Mouse (Mus musculus) liver, adult (tissue): ENCODE data around the gene Rgs16.
A peak's percentile ranks its signal among the peaks of the same experiment; 100 is the strongest.

Experiments
- GATA4 ChIP-seq: IDR thresholded peaks from 2 replicates; pipeline ENCODE4 v1.6.1; 2014; ENCODE audit warnings: mild to moderate bottlenecking, low read length; ENCODE audit not compliant: insufficient replicate concordance

Rgs16 gene

DNA sequence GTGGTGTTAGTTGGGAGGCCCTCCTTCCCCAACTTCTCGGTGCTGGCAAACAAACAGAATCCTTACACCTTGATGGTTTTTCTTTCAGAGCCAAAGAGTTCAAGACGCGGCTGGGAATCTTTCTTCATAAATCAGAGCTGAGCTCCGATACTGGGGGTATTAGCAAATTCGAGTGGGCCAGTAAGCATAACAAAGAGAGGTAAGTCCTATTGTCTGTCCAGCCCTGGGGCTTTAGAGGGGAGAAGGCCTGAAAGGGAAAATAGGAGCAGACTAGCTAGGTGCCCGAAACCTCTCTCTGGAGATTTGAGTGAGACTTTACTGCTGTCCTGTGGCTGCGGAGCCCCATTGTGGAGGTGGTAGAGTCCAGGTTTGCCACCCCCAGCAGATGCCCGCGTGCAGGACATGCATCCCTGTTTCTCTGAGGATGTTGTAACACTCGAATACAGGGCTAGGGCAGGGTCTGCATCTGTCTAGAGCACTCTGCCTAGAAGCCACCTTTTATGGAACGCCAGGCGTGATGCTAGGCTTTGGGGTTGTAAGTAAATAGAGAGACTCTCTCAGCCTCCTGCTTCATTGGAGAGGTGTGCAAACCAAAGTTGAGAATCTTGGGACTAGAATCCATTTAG is 739 bp downstream of the Rgs16 start:
- TF ChIP-seq GATA4 = no peak

DNA sequence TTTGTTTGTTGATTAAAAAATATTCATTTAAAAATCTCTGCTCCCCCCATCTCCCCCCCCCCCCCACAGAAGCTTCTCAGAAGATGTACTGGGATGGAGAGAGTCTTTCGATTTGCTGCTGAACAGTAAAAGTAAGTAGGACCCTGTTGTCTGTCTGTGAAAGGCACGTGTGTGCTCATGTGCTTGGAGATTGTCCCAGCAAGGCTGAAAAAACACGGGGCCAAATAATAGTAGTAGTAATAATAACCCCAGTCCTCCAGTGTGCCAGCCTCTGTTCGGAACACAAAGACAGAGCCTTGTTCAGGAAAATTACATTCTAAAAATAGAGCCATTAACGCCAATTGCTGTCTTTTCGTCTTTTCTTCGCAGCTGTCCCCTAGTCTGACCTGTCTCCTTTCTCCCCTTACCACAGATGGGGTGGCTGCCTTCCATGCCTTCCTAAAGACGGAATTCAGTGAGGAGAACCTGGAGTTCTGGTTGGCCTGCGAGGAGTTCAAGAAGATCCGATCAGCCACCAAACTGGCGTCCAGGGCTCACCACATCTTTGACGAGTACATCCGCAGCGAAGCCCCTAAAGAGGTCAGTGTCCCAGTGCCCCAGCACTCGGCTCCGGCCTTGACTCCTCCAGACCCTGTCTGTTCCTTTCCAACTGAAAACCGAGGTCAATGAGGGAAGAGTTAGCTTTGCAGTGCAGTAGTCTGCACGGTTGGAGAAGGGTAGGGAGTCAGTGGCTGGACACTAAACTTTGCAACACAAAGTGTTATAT is 1.6 kb downstream of the Rgs16 start:
- TF ChIP-seq GATA4 = no peak

- TF ChIP-seq GATA4 = no peak
These were observed 2.4 kb downstream of the Rgs16 start for GRCm38 (mm10) chr1:153742374-153743155.

DNA sequence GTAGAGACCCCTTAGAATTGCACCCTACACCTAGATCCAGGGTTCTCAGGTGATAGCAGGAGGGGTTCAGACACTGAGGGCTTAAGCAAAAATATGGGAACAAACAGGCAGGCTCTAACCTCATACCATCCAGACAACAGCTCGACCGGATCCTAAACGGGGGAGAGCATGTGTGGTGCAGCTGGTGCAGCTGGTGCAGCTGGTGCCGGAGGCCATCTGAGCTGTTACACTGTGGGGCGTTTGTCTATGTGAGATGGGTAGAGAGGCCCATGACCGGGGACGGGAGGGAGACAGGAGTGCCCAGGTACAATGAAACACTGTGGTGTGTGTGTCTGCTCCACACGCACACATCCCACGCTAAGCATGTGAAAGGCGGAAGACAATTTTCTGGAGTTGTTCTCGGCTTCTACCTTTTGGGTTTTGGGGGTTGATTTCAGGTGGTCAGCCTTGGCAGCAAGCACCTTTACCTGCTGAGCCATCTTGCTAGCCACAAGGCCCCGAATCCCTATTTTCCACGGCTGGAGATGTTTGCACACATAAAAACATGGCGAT is 6.0 kb downstream of the Rgs16 start:
- no peak for TF ChIP-seq GATA4

DNA sequence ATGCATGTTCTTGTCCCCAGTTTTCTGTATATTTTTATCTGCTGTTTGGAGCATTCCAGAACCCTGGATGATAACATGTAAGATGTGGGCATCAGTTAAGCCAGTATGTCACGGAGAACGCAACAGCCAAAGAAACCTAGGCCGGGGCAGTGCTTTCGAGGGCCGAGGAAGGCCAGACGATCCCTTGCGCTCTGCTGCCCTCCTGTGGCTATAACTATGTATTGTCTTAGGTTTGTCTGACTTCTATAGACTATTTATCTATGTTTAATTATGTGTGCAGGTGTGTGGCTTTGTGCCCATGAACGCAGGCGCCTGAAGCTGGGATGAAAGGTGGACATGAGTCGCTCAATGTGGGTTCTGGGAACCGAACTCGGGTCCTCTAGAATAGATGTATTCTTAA is 6.6 kb downstream of the Rgs16 start:
- no peak for TF ChIP-seq GATA4

GRCm38 (mm10) chr1:153747861-153748530 is 7.8 kb downstream of the Rgs16 start:
- no peak for TF ChIP-seq GATA4

GRCm38 (mm10) chr1:153748549-153748948 is 8.4 kb downstream of the Rgs16 start:
- no peak for TF ChIP-seq GATA4

DNA sequence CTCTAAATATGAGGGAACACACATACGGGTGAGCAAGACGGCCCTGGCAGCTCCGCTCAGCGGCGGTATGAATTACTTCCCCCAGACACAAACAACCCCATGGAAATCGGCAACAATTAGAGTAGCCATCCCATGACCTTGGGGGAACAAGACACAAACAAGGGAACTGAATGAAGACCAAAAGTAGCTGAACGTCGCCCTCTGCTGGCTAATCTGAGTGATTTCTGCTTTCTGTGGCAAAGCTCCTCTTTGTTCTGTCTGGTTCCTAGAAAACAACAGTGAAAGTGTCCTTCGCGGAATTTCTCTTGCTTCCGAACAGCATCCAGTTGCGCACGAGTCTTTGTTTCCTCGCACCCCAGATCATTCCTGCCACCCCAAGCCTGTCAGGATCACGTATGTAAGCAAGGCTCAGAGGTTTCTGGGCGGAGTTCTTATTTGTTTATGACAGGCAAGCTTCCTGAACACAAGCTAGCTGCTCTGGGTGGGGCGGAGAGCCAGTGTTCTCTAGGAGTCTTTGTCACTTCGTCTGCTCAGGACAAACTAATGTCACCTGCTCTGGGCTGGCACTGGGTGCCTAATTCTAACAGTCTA is 9.2 kb downstream of the Rgs16 start, which contains the start of gene Rnasel:
Gene Rnasel, plus strand, starts transcription at position 216 of the 591 bp plus-strand sequence.
- TF ChIP-seq GATA4 = 0 out of 2 replicates have a peak, but pooled peaks have one; percentile 15

DNA sequence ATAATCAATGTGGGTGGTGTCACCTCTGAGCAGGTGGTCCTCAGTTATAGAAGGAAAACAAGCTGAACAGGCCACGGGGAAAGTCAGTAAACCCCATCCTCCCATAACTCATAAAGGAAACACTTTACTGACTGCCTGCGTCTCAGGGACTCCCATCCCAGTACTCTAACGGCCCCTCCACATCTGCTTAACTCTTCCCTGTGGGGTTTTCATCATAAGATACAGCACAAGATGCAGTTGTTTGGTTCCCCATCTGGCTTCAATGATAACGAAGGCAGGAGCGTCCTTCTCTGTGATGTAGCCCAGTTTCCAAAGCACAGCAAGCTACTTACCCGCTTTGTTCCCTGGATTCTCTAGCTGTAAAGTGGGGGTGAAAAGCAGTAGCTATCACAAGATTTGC is 9.9 kb downstream of the Rgs16 start:
- TF ChIP-seq GATA4 = no peak

DNA sequence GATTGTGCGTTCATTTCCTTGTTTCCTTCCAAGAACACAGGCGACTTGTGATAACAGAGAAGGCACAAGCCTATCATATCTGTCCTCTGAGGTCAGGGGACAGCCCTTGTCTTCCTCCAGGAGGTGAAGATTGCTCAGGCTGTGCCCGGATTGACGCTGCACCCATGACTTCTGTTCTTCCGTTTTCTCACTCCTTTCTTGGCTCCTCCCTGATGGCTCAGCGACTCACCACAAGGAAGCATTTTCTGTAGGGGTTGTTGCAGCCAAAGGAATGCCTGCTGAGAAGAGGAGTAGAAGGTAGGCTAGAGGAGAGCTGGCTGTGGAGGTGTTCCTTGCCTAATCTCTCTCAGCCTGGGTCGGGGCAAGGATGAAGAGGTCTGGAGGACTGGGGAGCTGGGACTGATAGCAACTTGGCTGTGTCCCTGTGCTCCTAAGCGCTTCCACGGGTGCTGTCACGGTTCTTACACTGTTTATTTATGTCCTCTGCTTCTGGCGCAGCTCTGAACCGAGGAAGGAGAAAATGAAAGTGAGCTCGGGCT is 11.7 kb downstream of the Rgs16 start:
- peak; percentile 85 for TF ChIP-seq GATA4

DNA sequence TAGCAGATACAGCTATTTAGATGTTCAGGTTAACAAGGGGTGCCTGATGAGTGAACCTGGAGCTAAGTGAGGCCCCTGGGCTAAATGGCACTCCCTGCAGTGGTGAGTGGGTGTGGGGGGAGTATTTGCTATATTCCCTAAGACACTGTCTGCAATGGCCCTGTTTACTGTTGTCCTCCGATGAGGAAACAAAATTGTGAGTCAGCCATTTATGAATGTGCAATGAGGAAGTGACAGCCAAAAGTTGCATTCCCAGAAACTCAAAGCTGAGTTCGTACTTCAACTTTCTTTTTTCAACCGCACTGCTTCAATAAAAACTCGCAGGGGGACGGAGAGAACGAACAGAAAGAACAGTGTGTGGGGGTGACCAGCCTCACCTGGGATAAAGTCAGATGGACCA is 12.4 kb downstream of the Rgs16 start:
- TF ChIP-seq GATA4 = no peak

DNA sequence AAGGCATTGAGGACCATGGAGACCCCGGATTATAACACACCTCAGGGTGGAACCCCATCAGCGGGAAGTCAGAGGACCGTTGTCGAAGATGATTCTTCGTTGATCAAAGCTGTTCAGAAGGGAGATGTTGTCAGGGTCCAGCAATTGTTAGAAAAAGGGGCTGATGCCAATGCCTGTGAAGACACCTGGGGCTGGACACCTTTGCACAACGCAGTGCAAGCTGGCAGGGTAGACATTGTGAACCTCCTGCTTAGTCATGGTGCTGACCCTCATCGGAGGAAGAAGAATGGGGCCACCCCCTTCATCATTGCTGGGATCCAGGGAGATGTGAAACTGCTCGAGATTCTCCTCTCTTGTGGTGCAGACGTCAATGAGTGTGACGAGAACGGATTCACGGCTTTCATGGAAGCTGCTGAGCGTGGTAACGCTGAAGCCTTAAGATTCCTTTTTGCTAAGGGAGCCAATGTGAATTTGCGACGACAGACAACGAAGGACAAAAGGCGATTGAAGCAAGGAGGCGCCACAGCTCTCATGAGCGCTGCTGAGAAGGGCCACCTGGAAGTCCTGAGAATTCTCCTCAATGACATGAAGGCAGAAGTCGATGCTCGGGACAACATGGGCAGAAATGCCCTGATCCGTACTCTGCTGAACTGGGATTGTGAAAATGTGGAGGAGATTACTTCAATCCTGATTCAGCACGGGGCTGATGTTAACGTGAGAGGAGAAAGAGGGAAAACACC is 13.7 kb downstream of the Rgs16 start:
- TF ChIP-seq GATA4 = no peak

DNA sequence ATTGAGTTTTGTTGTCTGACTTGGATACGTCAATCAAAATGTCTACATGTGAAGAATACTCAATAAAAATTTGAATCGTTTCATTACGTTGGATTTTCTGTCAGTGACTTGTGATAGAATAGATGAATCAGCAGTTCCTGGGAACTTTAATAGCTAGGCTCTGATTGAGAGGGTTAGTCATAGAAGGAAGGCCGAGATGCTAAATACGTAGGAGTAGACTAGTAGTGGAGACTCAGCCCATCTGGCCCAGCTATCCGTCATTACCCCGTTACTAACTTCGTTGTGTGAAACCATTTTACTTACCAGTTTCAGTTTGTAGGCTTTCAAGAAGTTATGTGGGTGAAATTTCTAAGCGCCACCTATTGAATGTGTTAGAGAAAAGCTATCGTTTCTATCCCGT is 24.0 kb downstream of the Rgs16 start:
- TF ChIP-seq GATA4 = no peak

DNA sequence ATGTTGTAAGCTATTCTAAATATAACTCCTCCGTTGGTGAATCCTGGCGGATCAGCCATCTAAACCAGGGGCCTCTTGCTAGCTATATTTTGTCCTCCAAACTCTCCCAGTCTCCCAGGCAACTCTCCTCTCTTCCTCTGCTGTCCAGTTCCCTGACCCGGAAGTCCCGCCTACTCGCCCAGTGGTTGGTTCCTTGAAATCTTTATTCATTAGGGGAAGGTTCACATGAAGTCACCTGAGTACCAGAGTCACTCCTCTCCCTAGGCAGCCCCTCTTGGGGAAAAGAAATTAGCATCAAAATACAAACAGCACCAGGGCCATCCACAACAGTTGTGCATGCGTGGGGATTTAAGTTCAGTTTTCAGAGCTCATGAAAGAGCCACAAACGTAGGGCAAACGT is 26.1 kb downstream of the Rgs16 start:
- no peak for TF ChIP-seq GATA4
